Mouse (Mus musculus) kidney, adult 2 months (tissue): ENCODE measurements at regions not wholly inside any gene's neighbourhood (a gene's known extent, or its start where the extent isn't known, plus 50 kb on each side); places are given as distances from the start of the nearest gene placed in this dataset.

Source experiments
- DNase-seq: peaks from one replicate; pipeline ENCODE4 v3.0.0; 2021
- H3K27ac ChIP-seq: fragments of 200-500 bp; 2 replicates; pipeline ENCODE4 v1.5.1; 2012; ENCODE audit warnings: low read depth, low read length, control low read depth, inconsistent platforms; ENCODE audit not compliant: insufficient read depth
- H3K27me3 ChIP-seq: fragments of 200-500 bp; replicated peaks from 2 replicates; pipeline ENCODE4 v1.6.1; 2012; ENCODE audit warnings: mild to moderate bottlenecking, moderate library complexity, low read length, inconsistent platforms; ENCODE audit not compliant: control insufficient read depth, insufficient read depth
- H3K36me3 ChIP-seq: fragments of 200-500 bp; 2 replicates; pipeline ENCODE4 v1.6.1; 2012; ENCODE audit warnings: mild to moderate bottlenecking, moderate library complexity, low read length, inconsistent platforms; ENCODE audit not compliant: control insufficient read depth, insufficient read depth
- H3K4me1 ChIP-seq: fragments of 200-500 bp; 2 replicates; pipeline ENCODE4 v1.6.1; 2011; ENCODE audit warnings: low read length; ENCODE audit not compliant: control insufficient read depth, insufficient read depth
- H3K4me3 ChIP-seq: fragments of 200-500 bp; 2 replicates; pipeline ENCODE4 v1.5.1; 2011; ENCODE audit warnings: mild to moderate bottlenecking, low read depth, low read length, control low read depth; ENCODE audit not compliant: insufficient read depth
- CTCF ChIP-seq: fragments of 200-500 bp; conservative IDR thresholded peaks from 2 replicates; pipeline ENCODE4 v1.5.1; 2011; ENCODE audit warnings: low read depth, mild to moderate bottlenecking, control low read depth, low read length, moderate library complexity, mixed read lengths; ENCODE audit not compliant: insufficient read depth, insufficient read length
- POLR2A ChIP-seq: fragments of 200-500 bp; IDR thresholded peaks from one replicate; pipeline ENCODE4 v1.6.1; 2011; ENCODE audit warnings: low read depth, low read length, control low read depth
- WGBS: fragments of 180-500 bp; shearing (Covaris S2); methylation state at CpG from one replicate; pipeline ENCODE4 v1.1.7; 2018; 5-methylcytosine and 5-hydroxymethylcytosine counted together

DNA sequence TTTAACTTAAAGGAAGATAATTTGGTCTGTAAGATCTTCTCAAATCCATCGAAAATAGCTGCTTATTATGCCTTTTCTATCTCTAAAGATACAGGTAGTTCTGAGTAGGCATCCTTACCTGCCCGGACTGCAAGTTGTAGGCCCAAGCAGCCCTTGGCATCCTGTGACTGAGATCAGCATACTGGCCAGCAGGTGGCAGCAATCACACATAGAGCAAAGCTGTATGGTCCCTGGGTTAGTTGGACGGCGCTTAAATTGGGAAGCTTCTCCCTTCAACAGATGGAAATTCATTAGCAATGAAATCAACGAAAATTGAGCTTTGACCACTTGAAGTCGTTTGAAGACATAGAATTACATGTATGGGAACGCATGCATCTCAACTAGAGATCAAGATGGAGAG lies 61.0 kb downstream of the Ccng2 start:
- TF ChIP-seq CTCF (peak; percentile 93), POLR2A (no peak)
- 15% methylated on average over 7 of the region's 7 CpGs for WGBS

DNA sequence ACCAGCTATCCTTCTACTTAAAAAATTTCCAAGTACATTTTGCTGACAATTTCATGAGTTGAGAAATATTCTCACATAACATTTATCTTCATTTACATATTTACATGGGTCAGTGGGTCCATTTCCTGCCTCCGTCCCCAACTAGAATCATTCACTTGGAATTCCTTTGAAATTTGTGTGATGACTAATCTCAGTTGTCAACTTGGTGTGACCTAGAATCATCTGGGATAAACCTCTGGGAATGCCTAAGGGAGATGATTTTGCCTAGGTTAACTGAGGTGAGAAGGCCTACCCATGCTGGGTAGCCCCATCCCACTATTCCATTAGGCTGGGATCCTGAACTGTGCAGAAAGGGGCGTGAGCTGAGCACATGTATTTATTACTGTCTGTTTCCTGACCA lies 63.8 kb downstream of the Ccng2 start:
- TF ChIP-seq POLR2A, result no peak
- TF ChIP-seq CTCF, result no peak
- H3K27me3 ChIP-seq, result no peaks in the 10 kb centered on the region
- H3K36me3 ChIP-seq, result no peaks in the 10 kb centered on the region
- WGBS, result 45% methylated on average over 2 of the region's 2 CpGs
- no peak overlapping the region for H3K27ac ChIP-seq
- DNase-seq, result no peak
- H3K4me1 ChIP-seq, result no peaks in the 10 kb centered on the region
- H3K4me3 ChIP-seq, result no peak overlapping the region

More for the DNA sequence above, 61.0 kb downstream of the Ccng2 start:
- no peak overlapping the region for H3K4me3 ChIP-seq
- H3K27ac ChIP-seq, result no peak overlapping the region
- H3K36me3 ChIP-seq, result no peaks in the 10 kb centered on the region
- no peaks in the 10 kb centered on the region for H3K27me3 ChIP-seq
- H3K4me1 ChIP-seq, result no peaks in the 10 kb centered on the region
- peak; percentile 80 for DNase-seq

DNA sequence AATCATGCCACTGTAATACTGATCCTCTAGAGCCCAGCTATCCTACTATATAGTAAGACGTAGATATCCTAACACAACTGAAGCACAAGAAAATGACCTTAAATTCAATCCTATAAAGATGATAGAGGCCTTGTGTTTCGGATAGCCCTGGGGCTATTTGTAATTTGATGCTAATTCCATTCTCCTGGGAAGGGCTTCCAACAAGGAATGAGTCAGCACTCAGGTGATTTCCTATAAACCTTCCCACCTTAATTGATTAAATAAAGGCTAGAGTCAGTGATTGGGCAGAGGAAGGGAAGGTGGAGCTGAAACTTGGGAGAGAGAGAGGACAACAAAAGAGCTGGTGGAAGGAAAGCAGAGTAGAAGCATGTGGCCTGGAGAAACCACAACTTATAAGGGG lies 86.0 kb downstream of the Ccng2 start:
- no peak for DNase-seq
- no peaks in the 10 kb centered on the region for H3K36me3 ChIP-seq
- H3K27me3 ChIP-seq, result no peaks in the 10 kb centered on the region
- 80% methylated on average over 2 of the region's 2 CpGs for WGBS
- no peak for TF ChIP-seq CTCF
- TF ChIP-seq POLR2A, result no peak
- no peak overlapping the region for H3K4me3 ChIP-seq
- H3K4me1 ChIP-seq, result no peaks in the 10 kb centered on the region
- no peak overlapping the region for H3K27ac ChIP-seq
